Mouse (Mus musculus) neural tube, embryonic 11.5 days (tissue): ENCODE data around the gene Gpr162. TPM values are rescaled to one million over a fixed set of nuclear protein-coding genes. Genes with fewer than 3 reads are reported as not detected.
A peak's percentile ranks its signal among the peaks of the same experiment; 100 is the strongest.
"Not testable (repeated sequence)": the region's sequence is repeated elsewhere in the genome, so short reads cannot be mapped to it uniquely, and the experiment has no call there.

Experiments used
- ATAC-seq: fragments of 200-750 bp; cut with Nextera tagmentation; 2 replicates; pipeline ENCODE4 v1.8.0; 2017; ENCODE audit warnings: moderate number of reproducible peaks, mild to moderate bottlenecking, moderate TSS enrichment, moderate library complexity; ENCODE audit not compliant: insufficient read depth, low FRiP score, low TSS enrichment
- DNase-seq: peaks from one replicate; pipeline ENCODE4 v3.0.0-alpha.2; 2015; ENCODE audit warnings: low spot score
- H3K27ac ChIP-seq: fragments of 300-500 bp; sonication (generic); 2 replicates; pipeline ENCODE4 v1.5.1; 2014; ENCODE audit warnings: low read depth, mild to moderate bottlenecking, low read length
- H3K27me3 ChIP-seq: fragments of 300-500 bp; sonication (generic); 2 replicates; pipeline ENCODE4 v1.6.1; 2014; ENCODE audit warnings: mild to moderate bottlenecking, low read length, mixed read lengths; ENCODE audit not compliant: control insufficient read depth, insufficient read depth
- H3K36me3 ChIP-seq: fragments of 300-500 bp; sonication (generic); 2 replicates; pipeline ENCODE4 v1.6.1; 2014; ENCODE audit warnings: mild to moderate bottlenecking, low read length, moderate library complexity, mixed read lengths; ENCODE audit not compliant: control insufficient read depth, insufficient read depth
- H3K4me1 ChIP-seq: fragments of 300-500 bp; sonication (generic); 2 replicates; pipeline ENCODE4 v1.6.1; 2014; ENCODE audit warnings: low read length, mixed read lengths; ENCODE audit not compliant: control insufficient read depth, insufficient read depth
- H3K4me2 ChIP-seq: fragments of 300-500 bp; sonication (generic); 2 replicates; pipeline ENCODE4 v1.6.1; 2014; ENCODE audit warnings: low read depth, mild to moderate bottlenecking, moderate library complexity
- H3K4me3 ChIP-seq: fragments of 300-500 bp; sonication (generic); 2 replicates; pipeline ENCODE4 v1.5.1; 2014; ENCODE audit warnings: low read depth, low read length
- H3K9ac ChIP-seq: fragments of 300-500 bp; sonication (generic); 2 replicates; pipeline ENCODE4 v1.6.1; 2014; ENCODE audit warnings: mild to moderate bottlenecking, low read length
- H3K9me3 ChIP-seq: fragments of 300-500 bp; sonication (generic); 2 replicates; pipeline ENCODE4 v1.6.1; 2016; ENCODE audit warnings: low read length; ENCODE audit not compliant: control insufficient read depth
- WGBS: fragments of 180-500 bp; shearing (Covaris S2); extraction: QIAGEN DNeasy Blood & Tissue Kit; methylation state at CpG from one replicate; pipeline ENCODE4 v1.1.7; 2014; 5-methylcytosine and 5-hydroxymethylcytosine counted together
- polyA plus RNA-seq: library from polyadenylated mRNA; unstranded; fragments of >200 nt; fragmentation: Nextera tagmentation; extraction: Ambion mirVana; gene quantifications from 2 replicates; pipeline ENCODE4 v1.2.1, GENCODE M21; 2014

The Gpr162 gene
- polyA plus RNA-seq, 1 experiment from 2014 or later = 2.3 TPM

- DNase-seq = peak; percentile 94
- no peaks in the 10 kb centered on the region for H3K27me3 ChIP-seq
- H3K4me1 ChIP-seq = peaks cover 7% of the 10 kb centered on the region
- peak; percentile 86 for ATAC-seq
- under 1% methylated on average over 23 of the region's 23 CpGs for WGBS
- H3K9me3 ChIP-seq = no peaks in the 10 kb centered on the region
- H3K9ac ChIP-seq = peak overlapping the region; percentile 84
- H3K4me2 ChIP-seq = peak overlapping the region; percentile 85
- no peaks in the 10 kb centered on the region for H3K36me3 ChIP-seq
- H3K4me3 ChIP-seq = peak overlapping the region; percentile 40
- H3K27ac ChIP-seq = peak overlapping the region; percentile 96
Observed at GRCm38 (mm10) chr6:124903580-124904151, 39.9 kb upstream of the Gpr162 start.

DNA sequence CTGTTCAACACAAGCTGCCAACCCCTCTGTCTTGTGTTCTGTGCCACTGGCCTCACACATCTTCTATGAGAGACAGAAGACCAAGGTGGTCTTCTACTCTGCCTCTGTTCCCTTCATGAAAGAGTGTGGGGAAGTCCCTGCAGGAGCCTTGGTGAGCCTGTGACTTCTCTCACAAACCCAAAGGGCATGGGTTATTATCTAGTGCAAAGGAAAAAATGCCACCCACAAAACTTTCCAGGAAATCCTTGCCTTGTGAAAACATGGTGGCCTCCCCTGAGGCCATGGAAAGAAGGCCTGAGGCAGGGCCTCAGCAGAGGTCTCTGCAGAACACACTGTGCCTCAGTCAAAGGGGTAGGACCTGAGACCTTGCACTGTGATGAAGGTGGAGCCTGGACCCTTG lies 38.1 kb upstream of the Gpr162 start:
- ATAC-seq (no peak), DNase-seq (no peak)
- H3K9ac ChIP-seq = no peak overlapping the region
- H3K9me3 ChIP-seq = no peaks in the 10 kb centered on the region
- peaks cover 7% of the 10 kb centered on the region for H3K4me1 ChIP-seq
- H3K27me3 ChIP-seq = no peaks in the 10 kb centered on the region
- no peak overlapping the region for H3K4me3 ChIP-seq
- no peak overlapping the region for H3K27ac ChIP-seq
- H3K36me3 ChIP-seq = no peaks in the 10 kb centered on the region
- H3K4me2 ChIP-seq = no peak overlapping the region

GRCm38 (mm10) chr6:124900801-124901480 lies 37.2 kb upstream of the Gpr162 start:
- DNase-seq (no peak), ATAC-seq (no peak)
- Histone ChIP-seq H3K9me3 (no peaks in the 10 kb centered on the region), H3K9ac (no peak overlapping the region), H3K4me1 (peaks cover 7% of the 10 kb centered on the region), H3K36me3 (no peaks in the 10 kb centered on the region), H3K4me3 (no peak overlapping the region), H3K27ac (no peak overlapping the region), H3K27me3 (no peaks in the 10 kb centered on the region), H3K4me2 (no peak overlapping the region)
- 63% methylated on average over 10 of the region's 10 CpGs for WGBS

DNA sequence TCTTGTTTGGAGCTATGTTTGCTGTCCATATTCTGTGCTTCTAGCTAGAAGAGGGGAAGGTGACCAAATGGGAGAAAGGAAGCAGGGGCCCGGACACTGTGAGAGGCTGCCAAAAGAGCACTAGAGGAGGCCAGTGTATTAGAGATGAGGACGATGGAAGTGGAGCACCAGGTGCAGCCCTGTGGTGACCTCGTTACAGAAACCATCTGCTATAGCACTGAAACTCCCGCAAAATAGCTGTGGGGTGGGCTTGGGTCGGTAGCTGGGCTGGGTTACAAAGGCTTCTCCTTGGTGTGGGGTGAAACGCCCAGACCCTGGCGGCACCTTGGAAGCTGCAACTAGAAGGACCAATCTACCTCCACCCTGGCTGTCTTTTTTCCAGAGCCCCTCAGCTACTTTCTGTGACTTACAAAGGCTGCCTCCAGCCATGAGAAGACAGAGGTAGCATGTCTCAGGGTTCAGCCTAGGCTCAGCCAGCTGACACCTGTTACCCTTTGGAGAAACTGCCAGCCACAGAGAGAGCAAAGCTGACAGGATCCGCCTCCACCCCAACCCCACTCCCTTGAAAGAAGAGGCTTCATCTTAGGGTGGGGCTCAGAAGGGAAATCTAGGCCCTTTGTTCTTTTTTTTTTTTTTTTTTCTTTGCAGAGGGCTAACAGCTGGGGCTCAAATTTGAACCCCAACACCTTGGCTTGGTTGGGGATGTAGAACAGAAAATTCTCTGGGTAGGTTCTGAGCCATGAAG lies 36.4 kb upstream of the Gpr162 start:
- Histone ChIP-seq H3K9me3 (no peaks in the 10 kb centered on the region), H3K4me2 (no peak overlapping the region), H3K4me1 (peaks cover 6% of the 10 kb centered on the region), H3K36me3 (no peaks in the 10 kb centered on the region), H3K9ac (no peak overlapping the region; the same call in 1 of the 2 replicates), H3K4me3 (no peak overlapping the region), H3K27me3 (no peaks in the 10 kb centered on the region), H3K27ac (no peak overlapping the region)
- no peak for DNase-seq
- ATAC-seq = no peak
- 63% methylated on average over 8 of the region's 8 CpGs for WGBS

- ATAC-seq (no peak), DNase-seq (no peak)
- H3K4me3 ChIP-seq = no peak overlapping the region
- H3K36me3 ChIP-seq = no peaks in the 10 kb centered on the region
- no peaks in the 10 kb centered on the region for H3K9me3 ChIP-seq
- no peaks in the 10 kb centered on the region for H3K27me3 ChIP-seq
- H3K4me2 ChIP-seq = no peak overlapping the region
- H3K4me1 ChIP-seq = no peaks in the 10 kb centered on the region
- WGBS = 62% methylated on average over 3 of the region's 3 CpGs
- H3K9ac ChIP-seq = no peak overlapping the region
- no peak overlapping the region for H3K27ac ChIP-seq
Observed at GRCm38 (mm10) chr6:124898359-124898758, 34.6 kb upstream of the Gpr162 start.

GRCm38 (mm10) chr6:124894113-124894512 lies 30.3 kb upstream of the Gpr162 start:
- not testable (repeated sequence) for H3K4me3 ChIP-seq, H3K4me1 ChIP-seq, H3K27me3 ChIP-seq, ATAC-seq, H3K27ac ChIP-seq, H3K9ac ChIP-seq, H3K9me3 ChIP-seq, DNase-seq, H3K36me3 ChIP-seq, H3K4me2 ChIP-seq
- 92% methylated on average over 2 of the region's 2 CpGs for WGBS

DNA sequence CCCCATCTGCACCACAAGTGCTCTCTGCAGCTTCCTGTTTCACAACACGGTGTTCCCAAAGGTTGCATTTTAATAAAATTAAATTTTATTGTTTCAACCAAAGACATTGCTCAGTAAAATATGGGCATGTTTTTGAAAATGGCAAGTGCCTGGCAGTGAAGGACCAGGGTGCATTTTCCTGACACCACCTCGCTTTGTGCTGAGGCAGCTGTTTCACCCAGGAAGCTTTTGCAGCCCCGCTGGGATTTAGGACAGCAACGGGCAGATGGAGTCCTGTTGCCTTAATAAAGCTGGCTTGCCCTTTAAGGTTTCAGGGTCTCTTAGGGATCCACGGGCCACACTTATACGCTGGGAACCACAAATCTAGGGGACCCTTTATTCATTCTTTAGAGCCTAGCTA lies 27.2 kb upstream of the Gpr162 start:
- Histone ChIP-seq H3K4me1 (no peaks in the 10 kb centered on the region), H3K9ac (no peak overlapping the region), H3K4me3 (no peak overlapping the region), H3K9me3 (no peaks in the 10 kb centered on the region), H3K36me3 (no peaks in the 10 kb centered on the region), H3K27me3 (no peaks in the 10 kb centered on the region), H3K4me2 (no peak overlapping the region), H3K27ac (no peak overlapping the region)
- 65% methylated on average over 6 of the region's 6 CpGs for WGBS
- DNase-seq (no peak), ATAC-seq (no peak)

DNA sequence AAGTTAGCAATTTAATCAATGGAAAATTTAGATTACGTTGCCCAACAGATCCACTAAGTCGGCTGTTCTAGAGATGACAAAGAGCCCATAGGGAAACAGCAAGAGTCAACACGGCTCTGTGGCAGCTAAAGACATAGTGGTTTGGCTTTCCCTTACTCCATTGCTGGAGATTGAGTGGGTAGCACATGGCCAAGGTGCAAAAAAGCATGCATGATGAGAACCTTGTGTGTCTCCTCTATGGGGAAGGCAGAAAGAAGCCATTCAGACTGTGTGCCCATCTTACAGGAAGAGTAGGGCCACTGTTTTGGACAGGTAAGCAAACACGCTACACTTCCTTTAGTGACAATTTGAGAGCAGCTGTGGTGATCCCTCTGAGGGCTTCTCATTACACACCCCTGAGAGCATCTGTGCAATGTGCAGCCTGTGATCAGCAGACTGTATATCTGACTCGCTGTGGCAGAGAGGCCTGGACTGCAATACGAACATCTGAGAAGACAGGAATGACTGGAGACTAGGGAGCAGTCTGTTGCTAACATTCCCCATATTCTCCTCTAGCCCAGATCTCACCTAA lies 24.9 kb upstream of the Gpr162 start:
- WGBS = 91% methylated on average over 6 of the region's 6 CpGs
- no peaks in the 10 kb centered on the region for H3K36me3 ChIP-seq
- ATAC-seq (no peak), DNase-seq (no peak)
- no peak overlapping the region for H3K4me3 ChIP-seq
- H3K4me1 ChIP-seq = no peaks in the 10 kb centered on the region
- H3K9ac ChIP-seq = no peak overlapping the region
- no peak overlapping the region for H3K27ac ChIP-seq
- H3K9me3 ChIP-seq = no peaks in the 10 kb centered on the region
- no peaks in the 10 kb centered on the region for H3K27me3 ChIP-seq
- H3K4me2 ChIP-seq = no peak overlapping the region
